Mouse (Mus musculus) thymus, adult 2 months (tissue): ENCODE measurements around the gene Megf8.

Experiments used
- CTCF ChIP-seq: fragments of 200-500 bp; IDR thresholded peaks from 2 replicates; pipeline ENCODE4 v1.5.1; 2012; ENCODE audit warnings: mild to moderate bottlenecking, control low read depth, low read length, moderate library complexity, borderline replicate concordance; ENCODE audit not compliant: control insufficient read depth, poor library complexity, insufficient read depth; ENCODE audit errors: extremely low read depth
- POLR2A ChIP-seq: fragments of 200-500 bp; IDR thresholded peaks from 2 replicates; pipeline ENCODE4 v1.6.1; 2012; ENCODE audit warnings: mild to moderate bottlenecking, low read length, control low read depth, moderate library complexity; ENCODE audit not compliant: control insufficient read depth, poor library complexity, insufficient read depth; ENCODE audit errors: extremely low read depth

- TF ChIP-seq CTCF (no peak), POLR2A (no peak)
These were observed 31.3 kb upstream of the Megf8 start for GRCm38 (mm10) chr7:25285511-25286238.
